Mouse (Mus musculus) megakaryocyte, adult 5-6 weeks (primary cell): ENCODE data around the gene Il2ra. TPM values are rescaled to one million over a fixed set of nuclear protein-coding genes. Genes with fewer than 3 reads are reported as not detected.
A peak's percentile ranks its signal among the peaks of the same experiment; 100 is the strongest.
"Not testable (repeated sequence)": the region's sequence is repeated elsewhere in the genome, so short reads cannot be mapped to it uniquely, and the experiment has no call there.

Experiments used
- ATAC-seq: 2 replicates; pipeline ENCODE4 v1.8.0; 2016; ENCODE audit warnings: mild to moderate bottlenecking, inconsistent platforms; ENCODE audit not compliant: poor library complexity, severe bottlenecking
- total RNA-seq, 2 experiments: library from RNA; stranded (forward) in 1 of 2; stranded (reverse) in 1 of 2; fragments of 153-499, 151-499 nt in 1 of 2; fragments of 221-1000, 200-1000 nt in 1 of 2; gene quantifications; 2 replicates each; pipeline versions ENCODE4 v1.2.3 to v1.2.4; 2015 to 2017

Il2ra gene
- total RNA-seq, 2 experiments from 2014 or later: 0.42 TPM; not detected in 1

GRCm38 (mm10) chr2:11698994-11699393 lies 56.4 kb downstream of the Il2ra start:
- ATAC-seq: no peak

GRCm38 (mm10) chr2:11699905-11700304 lies 57.3 kb downstream of the Il2ra start:
- no peak for ATAC-seq

- ATAC-seq: peak; percentile 75
Measured at GRCm38 (mm10) chr2:11705201-11706025, 62.8 kb downstream of the Il2ra start, which contains the start of gene Il15ra. Gene Il15ra (plus strand): TSS chr2:11705290.

- ATAC-seq: peak; percentile 6; the same call in 1 of the 2 replicates
Measured at GRCm38 (mm10) chr2:11706030-11706745, 63.6 kb downstream of the Il2ra start.

GRCm38 (mm10) chr2:11706746-11707065 lies 64.1 kb downstream of the Il2ra start:
- no peak for ATAC-seq

GRCm38 (mm10) chr2:11708538-11708937 lies 65.9 kb downstream of the Il2ra start:
- ATAC-seq: peak; percentile 56

- not testable (repeated sequence) for ATAC-seq
Measured at GRCm38 (mm10) chr2:11710101-11710500, 67.5 kb downstream of the Il2ra start.

- ATAC-seq: no peak
Measured at GRCm38 (mm10) chr2:11712483-11712990, 69.9 kb downstream of the Il2ra start.

GRCm38 (mm10) chr2:11713021-11713420 lies 70.4 kb downstream of the Il2ra start:
- ATAC-seq: no peak

- ATAC-seq: no peak
Measured at GRCm38 (mm10) chr2:11714535-11714934, 71.9 kb downstream of the Il2ra start.

- ATAC-seq: no peak
Measured at GRCm38 (mm10) chr2:11718573-11718972, 76.0 kb downstream of the Il2ra start.

GRCm38 (mm10) chr2:11722564-11722963 lies 80.0 kb downstream of the Il2ra start:
- ATAC-seq: peak; percentile 77

- ATAC-seq: no peak
Measured at GRCm38 (mm10) chr2:11727574-11727973, 85.0 kb downstream of the Il2ra start.

GRCm38 (mm10) chr2:11729091-11729490 lies 86.5 kb downstream of the Il2ra start:
- no peak for ATAC-seq

GRCm38 (mm10) chr2:11732978-11733377 lies 90.4 kb downstream of the Il2ra start:
- no peak for ATAC-seq

GRCm38 (mm10) chr2:11735853-11736252 lies 93.2 kb downstream of the Il2ra start:
- no peak for ATAC-seq

- no peak for ATAC-seq
Measured at GRCm38 (mm10) chr2:11738794-11739193, 96.2 kb downstream of the Il2ra start.

GRCm38 (mm10) chr2:11739516-11740051 lies 97.0 kb downstream of the Il2ra start:
- peak; percentile 95 for ATAC-seq
